Mouse (Mus musculus) adrenal gland, postnatal 36 days (tissue): ENCODE data around the gene Trappc6b. TPM values are rescaled to one million over a fixed set of nuclear protein-coding genes. Genes with fewer than 3 reads are reported as not detected.
"Not testable (repeated sequence)": the region's sequence is repeated elsewhere in the genome, so short reads cannot be mapped to it uniquely, and the experiment has no call there.

Source experiments
- DNase-seq, 2 experiments: peaks; one replicate each; pipeline ENCODE4 v3.0.0; 2021; ENCODE audit warnings: mixed read lengths in 1 of 2
- long read RNA-seq, 2 experiments: library from polyadenylated mRNA; stranded (forward); transcript quantifications; one replicate each; pipeline ENCODE4 v2.0.0; 2021; ENCODE audit warnings: borderline sequencing depth in 2 of 2
- total RNA-seq, 2 experiments: library from RNA; stranded (reverse); gene quantifications; 2 replicates each; pipeline ENCODE4 v1.2.3; 2021

The Trappc6b gene
- 100 to 1,000 TPM in 1 of 2 experiments, 10 to 100 TPM in 1; 90.7 to 112 TPM for total RNA-seq
- long read RNA-seq, experiment 1, transcript Trappc6b-201 (6 exons, 1,255 nt) = major isoform, 73 of 93 reads
- long read RNA-seq, experiment 1, partial matches to known transcripts = 7 of 93 reads
- long read RNA-seq, experiment 1, other reads (novel, unspliced or antisense) = 11 of 93 reads
- long read RNA-seq, experiment 2, transcript Trappc6b-201 (6 exons, 1,255 nt) = major isoform, 22 of 27 reads
- long read RNA-seq, experiment 2, partial matches to known transcripts = 4 of 27 reads
- long read RNA-seq, experiment 2, other reads (novel, unspliced or antisense) = 0 of 27 reads

GRCm38 (mm10) chr12:59060993-59061595 lies at the start of gene Trappc6b:
TSS of gene Trappc6b (minus strand) at chr12:59061472.
- DNase-seq = peak; percentile 83 to 87

DNA sequence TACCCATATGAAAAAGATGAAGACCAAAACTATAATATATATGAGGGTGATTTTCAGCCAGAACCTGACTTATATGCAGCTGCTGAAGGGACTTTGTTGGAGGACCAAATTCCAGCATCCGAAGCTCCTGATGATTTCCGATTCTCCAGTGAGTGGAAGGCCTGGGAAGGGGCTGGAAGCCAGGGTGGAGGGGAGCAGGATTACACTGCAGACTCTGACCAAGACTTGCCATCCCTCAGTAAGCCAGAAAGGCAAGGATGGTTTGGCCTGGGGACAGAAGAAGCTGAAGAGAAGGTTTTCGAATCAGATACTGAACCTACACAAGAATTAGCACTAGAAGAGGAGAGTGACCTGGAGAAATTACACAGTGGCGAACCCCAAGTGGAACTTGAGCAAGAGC lies 46.7 kb upstream of the Trappc6b start:
- DNase-seq = no peak

GRCm38 (mm10) chr12:59106491-59106890 lies 45.2 kb upstream of the Trappc6b start:
- no peak for DNase-seq

GRCm38 (mm10) chr12:59105914-59106313 lies 44.6 kb upstream of the Trappc6b start:
- no peak for DNase-seq

DNA sequence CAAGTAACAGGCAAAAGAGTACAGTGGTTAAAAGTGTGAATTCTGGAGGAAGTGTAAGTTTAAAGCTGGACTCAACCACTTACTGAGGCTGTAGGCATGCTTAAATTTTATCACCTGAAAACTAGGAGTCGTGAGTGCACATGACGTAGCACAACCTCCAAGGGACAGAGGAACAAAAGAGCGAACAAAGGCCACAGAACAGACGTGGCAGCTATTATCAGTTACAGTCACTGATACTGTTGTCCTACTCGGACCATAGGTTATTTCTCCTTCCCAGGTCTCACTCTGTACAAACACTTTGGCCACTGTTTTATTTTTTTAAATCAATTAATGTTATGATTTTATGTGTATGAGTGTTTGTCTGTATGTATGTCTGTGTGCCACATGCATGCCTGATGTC lies 43.5 kb upstream of the Trappc6b start:
- DNase-seq = no peak

DNA sequence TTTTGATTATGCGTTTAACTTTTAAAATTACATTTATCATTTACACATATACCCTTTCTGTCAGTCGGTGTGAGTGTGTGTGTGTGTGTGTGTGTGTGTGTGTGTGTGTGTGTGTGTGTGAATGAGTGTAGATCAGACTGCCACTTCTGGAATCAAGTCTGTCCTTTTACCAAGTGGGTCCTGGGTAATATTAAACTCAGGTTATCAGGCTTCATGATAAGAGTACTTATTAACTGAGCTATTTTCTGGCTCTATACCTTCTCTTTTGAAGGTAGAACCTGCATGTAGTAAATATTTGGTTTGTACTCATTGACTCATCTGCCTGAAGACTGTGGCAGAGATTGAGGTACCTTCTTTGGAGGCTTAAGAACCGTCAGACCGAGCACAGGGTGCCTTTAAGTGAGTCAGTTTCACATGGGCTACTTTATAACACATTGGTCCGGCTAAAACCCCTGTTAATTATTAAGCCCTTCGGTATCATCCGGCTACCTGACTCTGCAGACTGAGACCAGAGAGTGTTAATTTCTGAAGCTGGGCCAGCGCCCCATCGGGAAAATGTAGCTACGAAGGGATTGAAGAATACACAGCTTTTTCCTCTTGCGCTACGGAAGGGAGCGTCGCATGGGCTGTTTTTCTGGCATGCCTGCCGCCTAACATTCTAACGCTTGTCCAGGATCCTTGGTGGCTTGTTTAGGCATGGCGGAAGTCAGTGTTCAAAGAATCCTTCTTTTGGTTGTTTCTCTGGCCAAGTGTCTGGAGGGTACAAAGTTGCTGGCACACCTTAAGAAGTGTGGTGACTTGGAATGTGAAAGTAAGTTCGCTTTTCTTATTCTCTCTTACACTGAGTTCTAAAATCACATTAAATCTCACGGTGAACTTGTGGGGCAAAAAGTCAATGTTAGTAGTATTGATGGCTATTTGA lies 34.1 kb upstream of the Trappc6b start, which contains the start of gene Mia2:
Mia2 (plus strand) TSS at position 696 of the 922 bp plus-strand sequence.
- peak in 1 of 2 experiments; percentile 8 for DNase-seq

GRCm38 (mm10) chr12:59093543-59093942 lies 32.3 kb upstream of the Trappc6b start:
- DNase-seq = no peak

- DNase-seq = no peak
Observed at GRCm38 (mm10) chr12:59086171-59086570, 24.9 kb upstream of the Trappc6b start.

- no peak for DNase-seq
Observed at GRCm38 (mm10) chr12:59084446-59084845, 23.2 kb upstream of the Trappc6b start.

DNA sequence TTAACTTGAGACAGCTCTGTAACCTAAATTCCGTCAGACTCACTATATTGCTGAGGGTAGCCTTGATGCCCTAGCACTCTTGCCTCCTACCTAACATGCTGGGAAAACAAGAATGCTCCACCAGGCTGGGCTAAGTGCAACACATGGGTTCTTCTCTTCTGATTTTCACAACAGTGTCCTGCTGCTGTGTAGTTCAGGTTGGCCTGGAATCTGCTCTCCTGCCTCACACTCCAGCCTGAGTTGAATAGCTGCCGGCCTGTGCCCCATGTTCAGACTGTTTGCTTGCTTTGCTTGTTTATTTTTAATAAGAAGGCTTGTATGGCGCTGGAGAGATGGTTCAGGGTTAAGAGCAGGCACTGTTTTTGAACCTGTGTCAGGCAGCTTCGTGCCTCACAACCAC lies 19.2 kb upstream of the Trappc6b start:
- no peak for DNase-seq

DNA sequence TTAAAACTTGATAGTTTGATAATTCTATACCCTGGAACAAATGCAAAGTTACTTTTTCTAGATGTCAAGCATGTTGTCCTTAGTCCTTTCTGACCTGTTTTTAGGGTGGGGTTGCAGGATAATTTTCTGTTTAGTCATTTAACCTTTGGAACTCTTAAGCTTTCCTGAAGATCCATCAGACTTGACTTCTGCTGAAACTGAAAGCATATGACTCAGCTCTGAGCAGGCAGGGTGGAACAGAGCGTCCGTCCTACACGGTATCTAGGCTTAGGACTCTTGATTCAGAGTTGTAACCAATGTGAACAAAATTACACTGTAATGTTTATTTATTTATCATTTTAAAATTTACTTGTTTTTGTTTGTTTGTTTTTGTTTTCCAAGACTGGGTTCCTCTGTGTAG lies 16.6 kb upstream of the Trappc6b start:
- DNase-seq = no peak

DNA sequence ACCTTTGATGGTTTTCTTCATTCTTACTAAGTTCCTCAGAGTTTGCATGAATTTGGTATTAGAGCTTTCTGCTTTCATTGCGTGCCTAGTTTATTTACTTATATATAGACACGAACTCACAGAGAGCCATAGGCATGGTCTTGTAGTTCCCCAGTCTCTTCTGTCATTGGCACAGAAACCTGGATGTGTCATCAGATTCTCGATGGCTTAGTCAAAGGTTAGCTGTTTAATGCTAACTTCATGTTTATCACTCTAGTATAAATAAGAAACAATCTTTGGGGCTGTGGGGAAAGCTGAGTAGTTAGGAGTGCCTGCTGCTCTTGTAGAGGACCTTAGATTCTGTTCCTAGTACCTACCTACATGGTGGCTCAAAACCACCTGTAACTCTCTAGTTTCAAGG lies 15.7 kb upstream of the Trappc6b start:
- DNase-seq = peak in 1 of 2 experiments; percentile 14

- DNase-seq = no peak
Observed at GRCm38 (mm10) chr12:59074052-59074451, 12.8 kb upstream of the Trappc6b start.

GRCm38 (mm10) chr12:59072286-59072685 lies 11.0 kb upstream of the Trappc6b start:
- no peak for DNase-seq

- no peak for DNase-seq
Observed at GRCm38 (mm10) chr12:59068791-59069190, 7.5 kb upstream of the Trappc6b start.

DNA sequence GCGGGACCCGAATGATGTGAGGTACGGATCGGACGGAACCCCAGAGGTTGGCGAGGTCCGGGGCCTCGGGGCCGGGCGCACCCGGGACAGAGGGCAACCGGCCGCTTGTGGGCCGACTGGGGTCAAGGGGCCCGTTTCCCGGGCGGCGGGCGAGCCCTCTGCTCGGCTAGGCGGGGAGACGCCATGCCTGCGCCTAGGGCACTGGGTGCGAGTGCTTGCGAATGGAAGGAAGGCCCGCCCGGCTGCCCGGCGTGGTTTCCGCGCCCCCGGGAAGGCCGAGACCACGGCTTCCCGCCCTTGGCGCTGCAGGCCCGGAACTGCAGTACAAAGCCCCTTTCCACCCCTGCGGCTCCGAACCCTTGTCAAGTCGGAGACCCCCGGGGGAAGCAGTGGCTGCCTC lies 5.8 kb upstream of the Trappc6b start:
- DNase-seq = peak in 1 of 2 experiments; percentile 59

DNA sequence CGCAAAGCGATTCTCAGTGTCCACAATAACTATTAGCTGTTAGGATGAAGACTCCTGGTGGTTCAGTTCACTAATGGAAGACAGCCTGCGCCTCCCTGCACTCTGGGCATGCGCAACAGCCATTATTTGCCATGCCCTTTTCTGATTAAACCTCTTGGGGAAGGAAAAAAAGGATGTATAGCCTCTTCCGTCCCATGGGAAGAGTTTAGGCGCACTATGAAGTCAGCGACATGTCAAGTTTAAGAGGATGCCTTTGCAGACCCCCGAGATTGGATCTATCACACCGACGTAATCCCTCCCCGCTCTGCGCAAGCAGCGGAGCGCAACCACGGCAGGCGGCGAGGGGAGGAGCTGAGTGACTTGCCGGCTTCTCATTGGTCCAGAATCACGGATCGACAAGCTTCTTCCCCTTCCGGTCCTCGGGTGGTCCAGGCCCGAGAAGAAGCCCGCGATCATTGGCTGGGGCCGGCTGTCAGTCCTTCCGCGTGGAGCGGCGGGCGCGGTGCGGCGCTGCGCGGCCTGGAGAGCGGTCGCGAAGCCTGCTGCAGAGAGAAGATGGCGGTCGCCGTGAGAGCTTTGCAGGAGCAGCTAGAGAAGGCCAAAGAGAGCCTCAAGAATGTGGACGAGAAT lies 5.3 kb upstream of the Trappc6b start, which contains the start of gene Pnn:
Pnn (plus strand) TSS at position 437 of the 630 bp plus-strand sequence.
- DNase-seq = peak; percentile 98 to 99

DNA sequence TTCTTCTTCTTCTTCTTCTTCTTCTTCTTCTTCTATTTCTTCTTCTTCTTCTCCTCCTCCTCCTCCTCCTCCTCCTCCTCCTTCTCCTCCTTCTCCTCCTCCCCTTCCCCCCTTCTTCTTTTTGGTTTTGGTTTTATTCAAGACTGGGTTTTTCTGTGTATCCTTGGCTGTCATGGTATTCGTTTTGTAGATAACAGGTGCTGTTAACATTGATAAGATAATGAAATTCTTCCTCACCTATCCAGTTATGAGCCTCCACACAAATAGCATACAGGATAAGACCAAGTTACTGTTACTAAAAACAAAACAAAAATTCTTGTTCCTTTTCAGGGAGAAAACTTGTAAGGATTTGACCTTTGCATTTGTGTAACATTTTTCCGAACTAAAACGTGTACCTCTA lies 4.5 kb upstream of the Trappc6b start:
- no peak for DNase-seq

DNA sequence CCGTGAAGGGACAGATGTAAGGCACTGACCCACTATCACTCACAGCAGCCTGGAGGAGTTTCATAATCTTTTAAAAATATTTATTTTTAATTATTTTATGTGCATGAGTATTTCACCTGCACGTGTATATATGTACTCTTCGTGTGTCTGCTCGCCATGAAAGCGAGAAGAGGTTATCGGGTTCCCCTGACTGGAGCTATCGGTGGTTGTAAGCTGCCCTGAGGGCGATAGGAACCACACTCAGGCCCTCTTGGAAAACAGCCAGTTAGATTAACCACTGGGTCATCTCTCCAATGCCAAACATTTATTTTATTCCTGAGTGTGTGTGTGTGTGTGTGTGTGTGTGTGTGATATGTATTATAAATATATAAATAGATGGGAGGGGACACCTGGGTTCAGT lies 3.6 kb upstream of the Trappc6b start:
- no peak for DNase-seq

DNA sequence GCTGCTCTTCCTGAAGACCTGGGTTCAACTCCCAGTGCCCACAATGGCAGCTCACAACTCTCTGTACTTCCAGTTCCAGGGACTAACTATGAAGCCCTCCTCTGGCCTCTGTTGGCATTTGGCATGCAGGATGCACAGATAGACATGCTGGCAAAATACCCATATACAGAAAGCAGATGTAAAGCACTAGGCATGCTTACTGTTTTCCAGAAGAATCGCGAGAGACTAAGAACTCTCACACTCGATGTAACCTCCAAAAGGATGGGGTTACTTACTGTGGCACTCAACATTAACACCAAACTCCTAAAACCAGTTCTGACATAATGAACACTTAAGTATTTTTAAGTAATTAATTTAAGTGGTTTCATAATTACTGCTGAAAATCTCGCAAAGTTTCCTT lies 950 bp downstream of the Trappc6b start:
- DNase-seq = no peak

DNA sequence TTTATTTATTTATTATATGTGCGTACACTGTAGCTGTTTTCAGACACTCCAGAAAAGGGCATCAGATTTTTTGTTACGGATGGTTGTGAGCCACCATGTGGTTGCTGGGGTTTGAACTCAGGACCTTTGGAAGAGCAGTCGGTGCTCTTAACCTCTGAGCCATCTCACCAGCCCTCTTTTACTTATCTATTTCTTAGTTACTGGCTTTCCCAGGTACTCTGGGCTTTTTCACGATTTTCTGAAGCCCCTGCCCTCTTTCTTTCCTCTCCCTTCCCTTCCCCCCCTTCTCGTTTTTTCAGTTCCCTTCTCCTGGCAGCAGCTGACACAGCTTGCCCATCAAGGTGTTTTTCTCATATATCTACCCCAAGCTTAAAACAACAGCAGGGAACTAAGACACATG lies 3.0 kb downstream of the Trappc6b start:
- not testable (repeated sequence) for DNase-seq

- no peak for DNase-seq
Observed at GRCm38 (mm10) chr12:59056222-59056621, 5.0 kb downstream of the Trappc6b start.
